Mouse (Mus musculus) limb, embryonic 12.5 days (tissue): ENCODE data around the gene Pcyt1a. TPM values are rescaled to one million over a fixed set of nuclear protein-coding genes. Genes with fewer than 3 reads are reported as not detected.
"Not testable (repeated sequence)": the region's sequence is repeated elsewhere in the genome, so short reads cannot be mapped to it uniquely, and the experiment has no call there.

Experiments
- ATAC-seq: fragments of 200-750 bp; cut with Nextera tagmentation; 2 replicates; pipeline ENCODE4 v1.8.0; 2017; ENCODE audit warnings: low read depth, moderate TSS enrichment; ENCODE audit not compliant: insufficient number of reproducible peaks, insufficient read depth, low FRiP score, low TSS enrichment
- H3K27ac ChIP-seq: fragments of 300-500 bp; sonication (generic); 2 replicates; pipeline ENCODE4 v1.5.1; 2016; ENCODE audit warnings: mild to moderate bottlenecking, moderate library complexity
- H3K27me3 ChIP-seq: fragments of 300-500 bp; sonication (generic); 2 replicates; pipeline ENCODE4 v1.6.1; 2016; ENCODE audit warnings: mild to moderate bottlenecking, moderate library complexity
- H3K36me3 ChIP-seq: fragments of 300-500 bp; sonication (generic); 2 replicates; pipeline ENCODE4 v1.6.1; 2016; ENCODE audit warnings: mild to moderate bottlenecking, moderate library complexity
- H3K4me1 ChIP-seq: fragments of 300-500 bp; sonication (generic); replicated peaks from 2 replicates; pipeline ENCODE4 v1.6.1; 2016
- H3K4me2 ChIP-seq: fragments of 300-500 bp; sonication (generic); 2 replicates; pipeline ENCODE4 v1.6.1; 2016; ENCODE audit warnings: mild to moderate bottlenecking, moderate library complexity
- H3K4me3 ChIP-seq: fragments of 300-500 bp; sonication (generic); replicated peaks from 2 replicates; pipeline ENCODE4 v1.5.1; 2016; ENCODE audit warnings: mild to moderate bottlenecking
- H3K9ac ChIP-seq: fragments of 300-500 bp; sonication (generic); replicated peaks from 2 replicates; pipeline ENCODE4 v1.6.1; 2016; ENCODE audit warnings: mild to moderate bottlenecking, moderate library complexity
- H3K9me3 ChIP-seq: fragments of 300-500 bp; sonication (generic); 2 replicates; pipeline ENCODE4 v1.6.1; 2016; ENCODE audit warnings: mild to moderate bottlenecking, moderate library complexity
- WGBS: fragments of 180-500 bp; shearing (Covaris S2); methylation state at CpG from one replicate; pipeline ENCODE4 v1.1.7; 2016; 5-methylcytosine and 5-hydroxymethylcytosine counted together
- polyA plus RNA-seq: library from polyadenylated mRNA; unstranded; fragments of >200 nt; fragmentation: Nextera tagmentation; extraction: Ambion mirVana; gene quantifications from 2 replicates; pipeline ENCODE4 v1.2.1, GENCODE M21; 2016

Gene Pcyt1a
- polyA plus RNA-seq, 1 experiment from 2014 or later: 35.2 TPM

- Histone ChIP-seq H3K27me3 (no peaks in the 10 kb centered on the region), H3K4me2 (no peak overlapping the region), H3K4me3 (no peak overlapping the region), H3K4me1 (0 out of 2 replicates have a peak, but pooled peaks cover 2% of the 10 kb centered on the region), H3K27ac (no peak overlapping the region), H3K9ac (no peak overlapping the region), H3K9me3 (no peaks in the 10 kb centered on the region), H3K36me3 (peaks cover 4% of the 10 kb centered on the region)
- 79% methylated on average over 6 of the region's 6 CpGs for WGBS
- ATAC-seq: no peak
Observed at GRCm38 (mm10) chr16:32477315-32477714, 46.6 kb downstream of the Pcyt1a start.

GRCm38 (mm10) chr16:32479415-32479814, 48.7 kb downstream of the Pcyt1a start:
- H3K9ac ChIP-seq: no peak overlapping the region
- H3K4me3 ChIP-seq: no peak overlapping the region
- H3K4me2 ChIP-seq: no peak overlapping the region
- H3K36me3 ChIP-seq: no peaks in the 10 kb centered on the region
- no peaks in the 10 kb centered on the region for H3K27me3 ChIP-seq
- ATAC-seq: no peak
- WGBS: 71% methylated on average over 2 of the region's 2 CpGs
- H3K4me1 ChIP-seq: 0 out of 2 replicates have a peak, but pooled peaks cover 2% of the 10 kb centered on the region
- no peak overlapping the region for H3K27ac ChIP-seq
- no peaks in the 10 kb centered on the region for H3K9me3 ChIP-seq

DNA sequence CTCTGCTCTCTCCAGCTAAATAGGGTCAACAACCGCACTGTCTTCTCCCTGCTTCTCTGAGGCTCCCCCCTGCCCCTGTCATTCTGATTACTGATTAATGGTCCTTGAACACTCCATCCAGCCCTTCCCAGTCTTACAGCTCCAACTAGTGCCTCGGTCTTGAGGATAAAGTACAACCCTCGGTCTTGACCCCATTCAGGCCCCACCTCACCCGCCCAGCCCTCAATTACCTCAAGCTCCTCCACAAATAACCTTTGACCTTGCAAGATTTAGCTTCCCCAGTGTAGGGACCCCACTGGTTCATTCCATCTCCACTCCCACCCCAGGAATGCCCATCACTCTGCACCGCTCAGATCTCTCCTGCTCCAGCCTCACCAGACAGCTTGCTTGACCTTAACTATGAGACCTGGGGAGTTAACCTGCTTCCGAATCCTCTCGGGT, 53.7 kb downstream of the Pcyt1a start:
- Histone ChIP-seq H3K4me1 (peaks cover 7% of the 10 kb centered on the region; the same call in 1 of the 2 replicates), H3K27me3 (no peaks in the 10 kb centered on the region), H3K36me3 (no peaks in the 10 kb centered on the region), H3K4me2 (no peak overlapping the region), H3K27ac (no peak overlapping the region), H3K9ac (no peak overlapping the region), H3K9me3 (no peaks in the 10 kb centered on the region), H3K4me3 (no peak overlapping the region)
- WGBS: 28% methylated on average over 7 of the region's 7 CpGs
- ATAC-seq: no peak

DNA sequence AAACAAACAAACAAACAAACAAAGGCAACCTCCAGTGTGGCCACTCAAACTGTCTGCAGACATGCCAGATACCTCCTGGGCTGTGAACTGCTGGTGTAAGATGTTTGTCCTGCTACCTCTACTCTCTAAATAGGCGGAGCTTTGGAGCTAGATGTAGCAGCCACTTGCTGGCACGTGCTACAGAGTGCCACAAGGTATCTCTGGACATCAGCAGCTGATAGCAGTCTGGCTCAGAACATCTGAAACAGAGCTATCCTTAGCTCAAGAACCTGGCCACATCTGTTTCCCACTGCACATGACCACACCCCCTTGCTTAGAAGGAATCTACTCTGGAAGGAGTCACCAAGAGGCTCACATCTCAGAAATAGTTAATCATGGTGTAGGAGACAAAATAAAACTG, 54.5 kb downstream of the Pcyt1a start:
- 65% methylated on average over 2 of the region's 2 CpGs for WGBS
- ATAC-seq: no peak
- no peak overlapping the region for H3K27ac ChIP-seq
- H3K4me3 ChIP-seq: no peak overlapping the region
- H3K4me2 ChIP-seq: no peak overlapping the region
- no peak overlapping the region for H3K9ac ChIP-seq
- H3K27me3 ChIP-seq: no peaks in the 10 kb centered on the region
- H3K36me3 ChIP-seq: no peaks in the 10 kb centered on the region
- no peaks in the 10 kb centered on the region for H3K9me3 ChIP-seq
- peaks cover 7% of the 10 kb centered on the region; the same call in 1 of the 2 replicates for H3K4me1 ChIP-seq

DNA sequence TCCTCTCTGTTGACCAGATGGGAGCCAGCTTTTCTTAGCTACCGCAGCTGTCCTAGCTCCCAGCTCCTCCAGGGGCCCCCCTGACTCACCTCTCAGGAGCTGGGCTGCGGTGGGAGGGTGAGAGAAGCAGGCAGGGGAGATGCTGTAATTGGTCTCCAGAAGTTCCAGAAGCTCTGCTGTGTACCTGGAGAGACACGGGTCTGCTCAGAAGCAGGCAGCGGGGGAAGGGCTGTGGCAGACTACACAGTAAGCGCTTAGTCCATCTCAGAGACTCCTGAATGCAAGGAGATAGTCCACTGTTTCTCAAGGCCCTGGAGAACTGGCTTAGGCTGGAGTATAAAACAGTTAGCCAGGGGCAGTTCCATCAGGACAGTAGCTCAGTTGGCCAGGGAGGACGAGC, 55.3 kb downstream of the Pcyt1a start:
- no peaks in the 10 kb centered on the region for H3K27me3 ChIP-seq
- H3K9ac ChIP-seq: no peak overlapping the region
- ATAC-seq: no peak
- peaks cover 7% of the 10 kb centered on the region; the same call in 1 of the 2 replicates for H3K4me1 ChIP-seq
- 67% methylated on average over 6 of the region's 6 CpGs for WGBS
- no peak overlapping the region for H3K4me2 ChIP-seq
- H3K27ac ChIP-seq: no peak overlapping the region
- no peaks in the 10 kb centered on the region for H3K9me3 ChIP-seq
- H3K4me3 ChIP-seq: no peak overlapping the region
- H3K36me3 ChIP-seq: no peaks in the 10 kb centered on the region

- H3K4me2 ChIP-seq: no peak within 1 kb of the TSS
- H3K4me1 ChIP-seq: peaks cover 7% of the 10 kb centered on the region; the same call in 1 of the 2 replicates
- H3K27me3 ChIP-seq: no peaks in the 10 kb centered on the region
- H3K27ac ChIP-seq: no peak within 1 kb of the TSS; the same call in 1 of the 2 replicates
- H3K9ac ChIP-seq: no peak within 1 kb of the TSS
- no peak within 1 kb of the TSS for H3K4me3 ChIP-seq
- H3K36me3 ChIP-seq: no peaks in the 10 kb centered on the region
- no peak for ATAC-seq
- H3K9me3 ChIP-seq: no peaks in the 10 kb centered on the region
- 44% methylated on average over 15 of the region's 15 CpGs for WGBS
Observed at GRCm38 (mm10) chr16:32487234-32488111, 56.8 kb downstream of the Pcyt1a start, which contains the start of gene Slc51a. Gene Slc51a (minus strand): TSS chr16:32487879.

DNA sequence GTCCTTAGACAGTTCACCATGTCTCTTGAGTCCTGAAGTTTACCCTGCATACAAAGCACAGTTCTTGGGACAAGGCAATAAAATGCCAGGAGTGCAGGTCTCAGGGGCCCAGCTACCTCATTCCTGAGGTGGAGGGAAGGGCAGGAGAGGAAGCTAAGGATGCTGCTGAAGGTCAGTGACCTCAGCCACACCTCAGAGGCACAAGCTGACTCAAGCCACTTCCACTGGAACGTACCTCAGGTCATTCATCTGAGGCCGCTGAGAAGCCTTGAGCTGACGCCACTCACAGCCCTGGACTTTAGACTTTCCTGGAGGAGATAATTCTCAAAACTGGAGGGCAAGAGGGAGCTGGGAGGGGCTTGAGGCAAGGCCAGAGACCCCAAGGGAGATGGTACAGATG, 58.2 kb downstream of the Pcyt1a start:
- Histone ChIP-seq H3K9me3 (no peaks in the 10 kb centered on the region), H3K9ac (no peak overlapping the region), H3K4me1 (peaks cover 7% of the 10 kb centered on the region; the same call in 1 of the 2 replicates), H3K4me3 (no peak overlapping the region), H3K27me3 (no peaks in the 10 kb centered on the region), H3K36me3 (no peaks in the 10 kb centered on the region), H3K4me2 (no peak overlapping the region), H3K27ac (no peak overlapping the region)
- 87% methylated on average over 3 of the region's 3 CpGs for WGBS
- ATAC-seq: no peak

GRCm38 (mm10) chr16:32494371-32494770, 63.6 kb downstream of the Pcyt1a start:
- H3K36me3 ChIP-seq, H3K9ac ChIP-seq, H3K27ac ChIP-seq, H3K9me3 ChIP-seq, H3K4me3 ChIP-seq, H3K4me2 ChIP-seq, H3K27me3 ChIP-seq, ATAC-seq: not testable (repeated sequence)
- H3K4me1 ChIP-seq: peaks cover 15% of the 10 kb centered on the region
- WGBS: 68% methylated on average over 6 of the region's 6 CpGs

DNA sequence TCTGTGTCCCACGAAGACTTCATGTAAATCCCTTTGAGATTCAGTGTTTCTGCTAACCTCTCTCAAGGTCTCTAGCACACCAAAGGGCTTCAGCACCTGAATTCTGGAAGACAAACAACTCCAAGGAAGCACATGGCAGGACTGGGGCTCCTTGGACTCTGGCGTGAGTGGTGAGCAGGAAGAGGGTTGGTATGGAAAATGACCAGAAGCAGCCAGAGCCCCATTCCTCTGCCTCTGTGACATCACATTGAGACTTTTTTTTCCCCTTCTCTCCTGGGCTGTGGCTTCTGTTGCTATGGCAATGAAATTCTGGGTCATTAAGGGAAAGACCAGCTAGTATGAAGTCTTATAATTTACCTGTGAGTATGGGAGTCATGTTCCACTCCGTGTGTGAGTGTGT, 65.2 kb downstream of the Pcyt1a start, which contains the start of gene Zdhhc19:
Gene Zdhhc19 (plus strand): TSS at position 301 of the 400 bp plus-strand sequence.
- Histone ChIP-seq H3K4me2 (no peak within 1 kb of the TSS), H3K9ac (no peak within 1 kb of the TSS), H3K27me3 (no peaks in the 10 kb centered on the region), H3K4me3 (no peak within 1 kb of the TSS), H3K36me3 (no peaks in the 10 kb centered on the region), H3K27ac (no peak within 1 kb of the TSS), H3K9me3 (no peaks in the 10 kb centered on the region), H3K4me1 (peaks cover 27% of the 10 kb centered on the region)
- ATAC-seq: no peak
- 55% methylated on average over 3 of the region's 3 CpGs for WGBS

DNA sequence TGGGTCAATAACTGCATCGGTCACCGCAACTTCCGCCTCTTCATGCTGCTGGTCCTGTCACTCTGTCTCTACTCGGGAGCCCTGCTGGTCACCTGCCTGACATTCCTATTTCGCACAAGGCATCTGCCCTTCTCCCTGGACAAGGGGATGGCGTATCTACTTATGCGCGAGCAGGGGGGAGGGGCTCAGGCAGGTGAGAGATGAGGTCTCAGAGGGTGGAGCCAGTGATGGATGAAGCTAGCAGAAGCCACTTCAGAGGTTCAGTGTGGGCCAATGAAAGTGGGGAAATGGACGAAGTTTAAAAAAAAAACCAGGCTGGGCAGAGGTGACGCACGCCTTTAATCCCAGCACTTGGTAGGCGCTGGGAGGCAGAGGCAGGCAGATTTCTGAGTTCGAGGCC, 68.3 kb downstream of the Pcyt1a start:
- H3K36me3 ChIP-seq: no peaks in the 10 kb centered on the region
- 66% methylated on average over 13 of the region's 13 CpGs for WGBS

GRCm38 (mm10) chr16:32499430-32500037, 68.8 kb downstream of the Pcyt1a start:
- peak overlapping the region; percentile 62 for H3K27ac ChIP-seq
- H3K36me3 ChIP-seq: no peaks in the 10 kb centered on the region
- H3K4me1 ChIP-seq: peaks cover 31% of the 10 kb centered on the region
- H3K4me3 ChIP-seq: peak overlapping the region; percentile 33
- no peak overlapping the region; the same call in 1 of the 2 replicates for H3K9ac ChIP-seq
- no peaks in the 10 kb centered on the region for H3K27me3 ChIP-seq
- peak overlapping the region; percentile 56 for H3K4me2 ChIP-seq
- peak; percentile 62; the same call in 1 of the 2 replicates for ATAC-seq
- H3K9me3 ChIP-seq: no peaks in the 10 kb centered on the region
- 13% methylated on average over 22 of the region's 22 CpGs for WGBS

More for the DNA sequence above, 68.3 kb downstream of the Pcyt1a start:
- Histone ChIP-seq H3K9ac (no peak overlapping the region), H3K27ac (no peak overlapping the region), H3K27me3 (no peaks in the 10 kb centered on the region), H3K4me1 (peaks cover 31% of the 10 kb centered on the region), H3K9me3 (no peaks in the 10 kb centered on the region), H3K4me3 (no peak overlapping the region), H3K4me2 (no peak overlapping the region)
- ATAC-seq: no peak
